Mouse (Mus musculus): ENCODE measurements around the gene Efhb.

DNA sequence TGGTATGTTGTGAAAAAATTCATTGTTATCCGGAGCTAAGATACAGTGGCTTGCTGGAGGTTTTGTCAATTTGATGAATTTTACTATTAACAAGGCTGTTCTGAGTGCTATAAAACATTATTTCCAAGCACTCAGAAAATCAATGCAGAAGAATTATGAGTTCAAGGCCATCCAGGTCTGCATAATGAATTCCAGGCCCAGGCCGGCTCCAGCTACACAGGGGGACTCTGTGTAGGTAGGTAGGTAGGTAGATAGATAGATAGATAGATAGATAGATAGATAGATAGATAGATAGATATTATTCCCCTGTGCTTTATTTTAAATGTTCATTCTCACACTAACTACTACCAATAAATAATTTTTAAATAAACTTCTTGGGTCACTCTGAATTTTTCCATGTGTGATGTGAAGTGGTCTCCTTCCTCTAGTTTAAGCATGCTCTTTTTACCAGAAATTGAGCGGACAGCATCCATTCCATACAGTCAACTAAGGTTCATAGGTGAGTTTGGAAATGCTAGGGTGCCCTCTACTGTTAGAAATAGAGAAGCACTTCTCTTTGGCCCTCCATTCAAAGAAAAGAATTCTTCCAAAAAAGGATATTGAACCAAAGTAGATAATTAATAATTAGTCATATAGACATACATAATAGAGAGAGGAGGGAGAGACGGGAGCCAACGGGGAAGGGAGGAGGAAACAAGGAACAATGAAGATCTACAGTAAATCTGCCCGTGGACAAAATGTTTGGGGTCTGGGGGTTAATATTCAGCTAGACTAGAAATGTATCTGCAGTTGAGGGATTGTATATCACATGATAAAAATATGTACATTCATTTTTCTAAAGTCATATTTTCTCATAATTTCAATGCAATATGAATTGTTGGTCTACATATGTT is 75.3 kb downstream of the Efhb start:
- TF ChIP-seq CTCF (IDR thresholded peaks at IDR 0.05; ENCODE audit: insufficient read depth, low read depth, low read length) (no peak), POLR2A (IDR thresholded peaks at IDR 0.05; ENCODE audit: insufficient read depth, low read depth, low read length) (no peak)
